Mouse (Mus musculus): ENCODE measurements around the gene Slc39a3.
"Not testable (repeated sequence)": the region's sequence is repeated elsewhere in the genome, so short reads cannot be mapped to it uniquely, and the experiment has no call there.

Slc39a3 gene

DNA sequence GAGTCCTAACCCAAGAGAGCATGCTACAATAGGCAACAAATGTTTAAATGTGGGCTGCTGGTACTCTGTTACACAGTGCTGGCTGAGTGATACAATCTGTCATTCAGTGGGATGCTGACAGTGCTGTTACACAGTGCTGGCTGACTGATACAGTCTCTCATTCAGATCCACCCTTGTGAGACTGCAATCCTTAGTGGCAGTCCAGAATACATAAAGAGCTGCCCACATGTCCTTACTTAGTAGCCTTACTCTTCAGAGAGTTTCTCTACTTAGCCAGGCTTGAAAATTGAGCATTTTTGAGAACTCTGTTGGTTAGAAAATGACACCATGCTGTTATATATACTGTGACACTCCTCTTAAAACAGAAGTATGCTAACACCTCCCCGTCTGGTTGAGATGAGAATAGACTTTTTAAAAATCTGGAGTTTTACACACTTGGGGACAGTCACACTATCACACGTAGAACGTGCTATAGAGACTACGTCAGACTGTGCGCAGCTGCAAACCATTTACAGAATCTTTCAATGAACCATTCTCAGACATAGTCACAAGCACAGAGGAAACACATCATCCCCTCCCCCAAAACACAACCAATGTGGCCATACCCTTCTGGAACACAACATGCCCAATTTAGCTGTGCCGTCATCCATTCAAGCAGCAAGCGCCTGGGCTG lies 31.1 kb downstream of the Slc39a3 start:
- DNase-seq (ENCODE audit: low spot score), result no peak

DNA sequence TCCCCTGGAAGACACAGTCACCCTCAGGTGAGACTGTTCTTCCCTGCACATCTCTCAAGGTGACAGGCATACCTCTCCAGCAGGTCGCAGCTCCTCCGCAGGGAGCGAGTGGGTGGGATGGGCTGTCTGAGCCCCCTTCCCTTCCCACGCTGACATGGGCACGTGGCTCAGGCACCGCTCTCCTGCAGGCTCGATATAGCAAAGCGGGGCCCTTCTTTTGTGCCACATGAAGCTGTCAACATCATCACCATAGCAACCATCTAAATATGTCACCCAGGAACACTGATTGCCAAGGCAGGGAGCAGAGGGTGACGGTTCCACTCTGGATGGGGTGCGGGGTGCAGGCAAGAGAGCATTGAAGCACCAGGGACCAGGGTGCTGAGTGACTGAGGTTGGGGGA lies 36.1 kb downstream of the Slc39a3 start:
- no peak for DNase-seq (ENCODE audit: low spot score)

DNA sequence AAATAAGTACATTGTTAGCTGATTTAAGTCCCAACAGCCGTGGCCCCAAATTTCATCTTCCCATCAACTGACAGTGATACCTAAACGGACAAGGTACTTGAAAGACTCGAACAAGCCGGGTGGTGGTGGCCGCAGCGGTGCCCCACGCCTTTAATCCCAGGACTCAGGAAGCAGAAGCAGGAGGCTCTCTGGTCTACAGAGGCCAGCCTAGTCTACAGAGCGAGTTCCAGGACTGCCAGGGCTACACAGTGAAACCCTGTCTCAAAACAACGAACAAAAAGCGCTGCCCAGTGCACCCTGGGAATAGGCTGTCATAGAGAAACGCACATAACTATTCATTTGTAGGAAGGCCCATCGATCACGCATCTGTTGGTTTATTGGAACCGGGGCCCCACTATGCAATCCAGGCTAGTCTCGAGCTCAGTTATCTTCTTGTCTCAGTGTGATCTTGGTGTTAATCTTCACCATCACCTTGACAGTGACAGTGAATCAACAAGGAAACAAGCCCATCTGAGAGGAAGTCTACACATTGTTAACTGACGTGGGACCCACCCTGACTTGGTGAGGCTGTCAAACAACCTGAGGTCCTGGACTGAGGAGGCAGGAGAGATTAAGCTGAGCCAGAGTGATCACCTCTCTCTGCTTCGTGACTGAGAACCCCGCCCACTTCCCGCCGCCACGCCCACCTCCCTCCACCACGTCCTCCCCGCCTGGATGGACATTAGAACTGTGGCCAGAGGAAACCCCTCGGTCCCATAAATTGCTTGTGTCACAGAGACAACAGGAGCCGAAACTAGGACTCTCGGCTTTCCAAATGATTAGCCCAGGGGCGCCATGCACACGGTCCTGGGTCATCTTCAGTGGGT lies 36.8 kb downstream of the Slc39a3 start:
- DNase-seq (ENCODE audit: low spot score), result no peak

DNA sequence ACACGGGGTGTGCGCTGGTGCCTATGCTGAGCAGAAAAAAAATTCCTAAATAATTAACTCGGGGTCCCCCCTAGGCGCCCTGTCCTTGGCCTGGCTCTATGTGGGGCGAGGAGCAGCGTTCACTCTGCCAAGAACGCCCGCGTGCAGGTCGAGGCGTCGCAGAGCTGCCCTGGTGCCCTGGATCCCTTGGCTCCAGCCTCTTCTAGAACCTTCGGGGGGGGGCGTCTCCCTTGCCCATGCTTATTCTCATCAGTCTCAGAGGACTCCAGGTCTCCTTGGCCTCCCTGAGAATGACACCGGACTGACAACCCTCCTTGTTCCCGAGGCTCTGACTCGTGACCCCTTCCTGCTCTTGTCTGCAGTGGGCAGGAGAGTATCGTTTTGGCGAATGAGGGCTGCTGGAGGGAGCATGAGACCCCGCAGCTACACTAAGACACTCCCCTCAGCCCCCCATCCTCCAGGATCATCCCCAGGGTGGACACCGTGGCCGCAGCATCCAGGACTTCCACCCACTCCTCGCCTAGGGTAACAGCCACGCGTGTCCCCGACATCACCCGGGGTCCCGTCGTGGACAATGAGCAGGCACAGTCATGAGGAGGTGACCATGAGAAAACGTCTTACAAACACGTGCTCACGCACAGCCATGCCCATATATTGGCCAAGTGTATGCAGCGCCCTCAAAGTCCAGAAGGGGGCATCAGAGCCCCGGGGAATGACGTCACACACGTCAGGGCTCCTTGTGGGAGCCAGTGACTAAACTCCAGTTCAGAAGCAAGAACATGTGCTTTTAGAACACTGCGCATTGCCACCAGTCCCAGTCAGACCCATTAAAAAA lies 37.6 kb downstream of the Slc39a3 start:
- DNase-seq (ENCODE audit: low spot score), result peak; percentile 73

DNA sequence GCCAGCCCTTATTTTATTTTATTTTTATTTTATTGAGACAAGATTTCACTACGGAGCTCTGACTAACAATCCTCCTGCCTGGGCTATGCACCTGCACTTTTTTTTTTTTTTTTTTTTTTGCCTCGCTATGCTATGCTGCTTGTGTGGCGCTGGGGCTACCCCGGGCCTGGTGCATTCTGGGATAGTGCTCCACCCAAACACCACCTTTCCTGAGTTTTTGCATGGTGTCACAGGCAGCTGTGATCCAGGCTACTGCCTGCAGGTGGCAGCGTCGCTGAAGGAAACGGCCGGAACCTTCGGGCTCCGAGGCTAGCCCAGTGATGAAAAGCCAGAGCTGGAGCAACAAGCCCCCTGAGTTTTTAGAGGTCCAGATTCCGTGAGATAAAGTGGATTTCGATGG lies 38.4 kb downstream of the Slc39a3 start:
- DNase-seq (ENCODE audit: low spot score), result no peak

DNA sequence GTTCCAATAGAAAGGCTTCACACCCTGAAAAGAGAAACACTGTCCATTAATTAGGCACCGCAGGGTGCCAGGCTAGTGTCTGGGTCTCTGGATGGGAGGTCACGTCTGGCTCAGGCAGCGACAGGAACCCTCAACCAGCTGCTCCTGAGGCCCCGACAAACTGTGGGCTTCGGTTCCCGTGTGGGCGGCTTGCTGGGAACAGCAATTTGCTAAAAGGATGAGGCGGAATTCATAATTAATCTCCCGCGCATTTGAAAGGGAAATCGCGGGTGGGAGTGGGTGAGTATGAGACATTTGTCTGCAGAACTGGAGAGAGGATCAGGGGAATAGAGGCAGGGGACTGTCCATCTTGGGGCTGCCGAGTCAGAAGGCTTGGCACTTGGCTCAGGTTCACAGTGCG lies 39.2 kb downstream of the Slc39a3 start:
- DNase-seq (ENCODE audit: low spot score), result no peak

DNA sequence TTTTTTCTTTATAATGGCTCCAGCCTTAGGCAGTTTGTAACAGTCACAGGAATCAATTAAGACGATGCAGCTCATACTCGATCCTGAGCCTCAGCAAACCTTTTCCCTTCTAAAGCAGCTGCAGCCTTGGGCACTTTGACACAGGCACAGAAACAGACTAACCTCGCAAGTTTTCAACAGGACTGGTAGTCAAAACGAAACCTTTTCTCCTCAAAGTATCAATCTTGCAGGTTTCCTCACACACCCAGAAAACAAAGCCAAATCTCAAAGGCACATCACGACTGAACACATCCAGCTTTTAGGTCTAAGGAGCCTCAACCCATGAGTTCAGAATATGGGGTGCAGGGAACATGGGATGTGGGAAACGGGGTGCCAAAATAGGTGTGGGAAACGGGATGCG lies 39.9 kb downstream of the Slc39a3 start:
- DNase-seq (ENCODE audit: low spot score), result no peak

DNA sequence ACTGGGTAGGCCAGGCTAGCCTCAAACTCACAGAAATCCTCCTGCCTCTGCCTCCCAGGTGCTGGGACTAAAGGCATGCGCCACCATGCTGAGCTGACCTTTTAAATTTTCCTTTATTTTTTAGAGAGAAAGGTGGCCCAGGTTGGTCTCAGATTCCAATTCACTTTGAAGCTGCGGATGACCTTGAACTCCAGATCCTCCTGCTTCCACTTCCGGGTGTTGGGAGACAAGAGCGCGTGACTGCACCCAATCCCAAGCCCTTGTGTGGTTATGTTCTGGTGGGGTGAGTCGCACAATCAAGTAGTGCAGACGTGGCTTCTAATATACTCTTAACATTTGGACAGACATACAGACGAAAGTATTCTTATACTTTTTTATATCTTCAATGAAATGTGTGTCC lies 40.7 kb downstream of the Slc39a3 start:
- no peak for DNase-seq (ENCODE audit: low spot score)

DNA sequence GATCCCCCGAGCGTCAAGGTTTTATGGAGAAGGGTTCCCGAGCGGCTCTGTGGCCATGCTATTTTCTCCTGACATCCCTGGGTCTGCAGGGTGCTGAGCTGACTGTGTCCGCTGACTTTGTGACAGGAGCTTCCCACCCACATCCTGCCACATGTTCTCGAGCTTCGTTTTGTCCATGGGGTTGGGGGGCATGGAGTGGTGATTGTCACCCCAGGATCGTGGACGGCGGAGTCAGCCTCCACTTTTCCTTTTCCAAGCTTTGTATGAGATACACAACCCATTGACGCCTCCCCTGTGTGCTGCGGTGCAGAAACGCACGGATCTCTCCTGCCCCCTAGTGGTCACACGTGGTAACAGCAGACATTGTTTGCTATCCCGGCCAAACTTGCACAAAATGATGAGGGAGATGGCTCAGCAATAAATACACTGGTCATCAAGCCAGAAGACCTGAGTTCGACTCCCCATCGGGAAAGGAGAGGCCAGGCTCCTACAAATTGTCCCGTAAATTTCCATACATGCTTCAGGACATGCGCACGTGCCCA lies 42.1 kb downstream of the Slc39a3 start:
- DNase-seq (ENCODE audit: low spot score), result peak; percentile 55

DNA sequence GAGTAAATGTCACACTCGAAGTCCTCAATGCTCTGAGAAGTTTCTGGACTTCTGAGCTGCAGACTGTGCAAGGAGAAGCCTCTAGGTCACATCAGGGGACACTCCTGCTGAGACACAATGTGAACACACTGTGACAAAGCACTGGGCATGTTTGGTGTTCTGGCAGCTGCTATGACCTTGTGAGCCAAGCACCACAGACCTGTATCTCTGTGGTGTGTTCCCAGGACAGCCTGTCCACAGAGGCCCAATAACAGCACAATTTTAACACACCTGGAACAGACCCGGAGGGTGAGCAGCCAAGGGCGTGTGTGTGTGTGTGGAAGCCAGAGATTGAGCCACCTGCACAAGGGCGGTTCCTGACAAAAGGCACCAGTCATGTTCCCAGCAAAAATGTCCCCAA lies 42.6 kb downstream of the Slc39a3 start:
- no peak for DNase-seq (ENCODE audit: low spot score)

DNA sequence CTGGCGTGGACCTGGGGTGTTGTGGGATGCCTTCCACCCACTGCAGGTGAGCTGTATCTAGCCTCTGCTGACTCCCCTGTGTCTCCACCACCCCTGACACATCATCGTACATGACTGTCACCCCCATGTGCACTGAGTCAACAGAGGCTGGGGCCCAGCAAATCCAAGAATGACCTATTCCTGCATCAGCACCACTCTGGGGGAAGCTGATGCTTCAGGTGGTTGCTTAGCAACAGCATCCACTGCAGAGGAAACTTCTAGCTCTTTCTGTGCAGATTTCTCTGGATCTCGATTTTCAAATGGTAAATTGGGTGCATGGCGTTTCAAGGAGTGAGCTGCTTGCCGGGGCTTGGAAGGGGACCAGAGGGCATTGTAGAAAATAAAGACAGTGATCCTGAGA lies 44.0 kb downstream of the Slc39a3 start:
- no peak for DNase-seq (ENCODE audit: low spot score)

DNA sequence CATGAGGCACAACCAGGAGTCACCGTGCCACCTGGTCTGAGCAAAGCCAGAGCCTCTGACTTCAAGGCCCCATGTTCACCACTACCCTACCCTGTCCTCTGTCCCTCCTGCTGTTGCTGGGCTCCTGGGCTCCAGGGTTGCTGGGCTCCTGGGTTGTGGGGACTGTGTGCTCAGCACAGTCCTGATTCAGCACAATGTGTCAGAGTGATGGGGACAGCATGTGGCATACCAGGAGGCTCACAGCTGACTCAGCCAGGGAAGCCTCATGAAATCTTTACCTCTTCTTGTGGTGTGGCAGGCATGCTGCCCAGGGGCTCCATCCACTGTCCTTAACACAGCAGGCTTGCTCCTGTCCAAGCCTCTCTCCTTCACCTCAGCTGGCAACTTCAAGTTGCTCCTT lies 45.3 kb downstream of the Slc39a3 start:
- DNase-seq (ENCODE audit: low spot score), result no peak

DNA sequence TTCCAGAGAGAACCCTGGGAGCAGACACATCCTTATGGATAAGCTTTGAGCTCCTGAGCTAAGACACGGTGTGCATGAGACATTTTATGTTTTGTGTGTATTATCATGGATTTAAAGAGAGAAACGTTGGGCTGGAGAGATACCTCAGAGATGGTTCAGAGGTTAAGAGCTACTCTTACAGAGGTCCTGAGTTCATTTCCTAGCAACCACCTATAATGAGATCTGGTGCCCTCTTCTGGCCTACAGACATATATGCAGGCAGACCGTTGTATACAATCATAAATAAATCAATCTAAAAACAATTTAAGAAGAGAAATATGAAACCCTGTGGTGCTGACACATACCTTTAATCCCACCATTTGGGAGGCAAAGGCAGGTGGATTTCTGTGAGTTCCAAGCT lies 46.2 kb downstream of the Slc39a3 start:
- DNase-seq (ENCODE audit: low spot score), result no peak

DNA sequence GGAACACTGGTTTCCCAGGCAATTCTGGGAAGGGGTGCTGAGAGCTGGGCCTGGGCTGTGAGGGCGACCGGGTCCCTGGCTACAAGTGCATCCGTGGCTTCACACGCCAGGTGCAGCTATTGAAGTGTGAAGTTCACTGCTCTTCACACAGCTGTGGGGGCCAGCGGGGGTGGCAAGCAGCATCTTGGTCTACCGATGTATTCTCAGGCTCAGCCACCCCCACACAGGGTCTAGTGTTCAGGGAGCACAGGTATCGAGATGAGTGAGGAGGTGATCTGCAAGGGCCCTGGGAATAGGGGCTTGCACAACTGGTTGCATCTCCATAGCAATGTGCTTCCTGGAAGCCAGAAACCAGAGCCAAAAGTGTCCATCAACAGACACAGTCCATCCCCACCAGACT lies 46.8 kb downstream of the Slc39a3 start:
- DNase-seq (ENCODE audit: low spot score), result no peak

DNA sequence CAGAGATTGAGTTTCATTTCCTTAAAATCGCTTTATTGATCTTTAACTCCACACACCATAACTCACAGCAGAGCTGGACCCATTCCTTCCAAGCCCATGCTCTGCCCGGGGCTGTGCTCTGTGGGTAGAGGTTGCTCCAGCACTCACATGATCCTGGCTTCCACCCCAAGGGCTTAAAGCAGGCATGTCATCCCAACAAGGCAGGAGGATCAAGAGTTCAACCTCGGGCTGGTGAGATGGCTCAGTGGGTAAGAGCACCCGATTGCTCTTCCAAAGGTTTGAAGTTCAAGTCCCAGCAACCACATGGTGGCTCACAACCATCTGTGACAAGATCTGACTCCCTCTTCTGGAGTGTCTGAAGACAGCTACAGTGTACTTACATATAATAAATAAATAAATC lies 47.4 kb downstream of the Slc39a3 start:
- not testable (repeated sequence) for DNase-seq (ENCODE audit: low spot score)

DNA sequence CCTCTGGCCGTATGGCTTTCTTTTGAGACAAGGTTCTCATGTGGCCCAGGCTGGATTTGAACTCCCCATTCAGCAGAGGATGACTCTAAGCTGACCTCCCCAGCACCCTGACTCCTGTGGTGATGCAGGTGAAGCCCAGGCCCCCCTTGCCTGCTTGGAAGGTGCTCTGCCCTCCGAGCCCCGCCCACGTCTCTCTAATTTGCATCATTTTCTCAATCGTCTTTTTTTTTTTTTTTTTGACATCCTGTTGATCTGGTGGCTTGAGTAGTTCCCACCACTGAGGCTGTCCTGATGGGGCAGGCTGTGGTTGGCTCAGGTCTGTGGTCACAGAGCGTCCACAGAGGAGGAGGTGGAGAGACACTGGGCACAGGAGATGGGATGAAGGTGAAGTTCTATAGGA lies 47.8 kb downstream of the Slc39a3 start:
- no peak for DNase-seq (ENCODE audit: low spot score)

DNA sequence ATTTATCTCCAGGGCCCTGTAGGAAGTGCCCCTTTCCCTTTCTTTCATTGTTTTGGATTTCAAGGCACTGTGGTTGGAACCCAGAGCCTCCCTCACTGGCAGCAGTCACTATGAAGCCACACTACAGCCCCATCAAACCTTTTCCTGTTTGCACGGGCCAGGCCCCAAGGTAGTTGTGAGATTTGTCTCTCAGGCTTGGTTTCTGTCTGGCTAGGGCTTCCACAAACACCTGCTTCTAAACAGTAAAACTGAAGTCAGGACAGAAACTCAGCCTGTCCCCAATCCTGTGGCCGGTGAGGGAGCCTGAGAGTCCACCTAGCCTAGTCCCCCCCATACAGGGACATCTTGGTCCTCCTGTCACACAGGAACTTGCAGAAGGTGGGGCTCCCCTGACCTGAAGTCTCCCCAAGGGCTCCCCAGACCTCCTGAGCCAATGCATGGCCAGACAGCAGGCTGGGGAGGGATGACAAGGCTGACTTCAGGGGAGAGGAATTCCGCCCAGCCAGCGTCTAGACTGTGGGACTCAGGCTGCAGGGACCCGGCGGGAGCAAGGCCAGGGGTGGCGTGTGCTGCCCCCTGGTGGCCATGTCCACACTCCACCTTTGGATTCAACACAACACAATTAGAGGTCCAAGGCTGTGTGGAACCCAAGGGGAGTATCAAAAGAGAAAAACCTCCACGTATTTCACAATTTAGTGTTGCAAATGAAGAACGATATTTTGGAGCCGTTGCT lies 49.4 kb downstream of the Slc39a3 start:
- DNase-seq (ENCODE audit: low spot score), result peak; percentile 59

DNA sequence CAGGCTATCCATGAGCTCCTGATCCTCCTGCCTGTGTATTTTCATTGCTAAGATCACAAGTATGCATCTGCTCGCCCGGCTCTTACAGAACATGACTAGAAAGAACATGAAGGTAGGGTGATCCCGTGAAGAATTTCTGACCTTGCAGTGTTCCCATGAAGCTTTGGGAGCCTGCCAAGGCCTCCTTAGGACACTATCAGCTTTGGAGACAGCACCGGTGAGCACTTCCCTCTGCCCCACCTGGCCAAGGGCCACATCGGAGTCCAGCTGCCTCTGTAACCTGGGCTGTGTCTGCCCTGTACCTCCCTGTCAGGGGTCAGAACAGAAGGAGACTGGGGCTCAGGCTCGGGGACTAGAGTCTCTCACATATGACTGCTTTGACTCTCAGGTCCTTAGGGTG lies 50.5 kb downstream of the Slc39a3 start:
- DNase-seq (ENCODE audit: low spot score), result no peak

DNA sequence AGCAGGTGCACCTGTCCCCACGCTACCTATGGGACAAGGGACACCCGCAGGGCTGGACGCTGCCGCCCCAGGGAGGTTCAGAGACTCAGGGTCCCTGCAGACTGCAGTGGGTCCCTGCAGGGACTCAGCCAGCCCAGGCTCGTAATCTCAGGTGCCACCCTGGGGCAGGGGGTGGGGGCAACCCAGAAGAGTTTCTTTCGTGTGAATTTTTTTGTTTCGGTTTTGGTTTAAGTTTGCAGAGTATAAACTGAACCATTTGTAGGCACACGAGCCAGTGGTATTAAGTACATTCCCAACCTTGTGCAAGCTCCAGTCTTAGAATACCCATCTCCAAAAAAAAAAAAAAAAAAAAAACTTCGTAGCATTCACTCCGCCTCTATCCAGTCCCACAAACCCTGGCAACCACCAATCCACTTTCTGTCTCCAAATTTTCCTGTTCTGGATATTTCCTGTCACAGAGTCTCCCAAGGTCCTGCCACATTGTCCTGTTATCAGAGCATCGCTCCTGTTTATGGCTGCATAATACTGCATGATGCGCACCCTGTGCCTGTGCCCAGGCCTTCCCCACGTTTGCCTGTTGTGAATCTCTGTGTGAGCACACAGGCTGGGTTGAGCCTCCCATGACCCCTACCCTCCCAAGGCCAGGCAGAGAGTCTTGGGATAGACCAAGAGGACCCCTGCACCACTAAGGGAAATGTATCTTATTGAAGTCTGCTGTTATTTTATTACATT lies 51.1 kb downstream of the Slc39a3 start:
- no peak for DNase-seq (ENCODE audit: low spot score)

DNA sequence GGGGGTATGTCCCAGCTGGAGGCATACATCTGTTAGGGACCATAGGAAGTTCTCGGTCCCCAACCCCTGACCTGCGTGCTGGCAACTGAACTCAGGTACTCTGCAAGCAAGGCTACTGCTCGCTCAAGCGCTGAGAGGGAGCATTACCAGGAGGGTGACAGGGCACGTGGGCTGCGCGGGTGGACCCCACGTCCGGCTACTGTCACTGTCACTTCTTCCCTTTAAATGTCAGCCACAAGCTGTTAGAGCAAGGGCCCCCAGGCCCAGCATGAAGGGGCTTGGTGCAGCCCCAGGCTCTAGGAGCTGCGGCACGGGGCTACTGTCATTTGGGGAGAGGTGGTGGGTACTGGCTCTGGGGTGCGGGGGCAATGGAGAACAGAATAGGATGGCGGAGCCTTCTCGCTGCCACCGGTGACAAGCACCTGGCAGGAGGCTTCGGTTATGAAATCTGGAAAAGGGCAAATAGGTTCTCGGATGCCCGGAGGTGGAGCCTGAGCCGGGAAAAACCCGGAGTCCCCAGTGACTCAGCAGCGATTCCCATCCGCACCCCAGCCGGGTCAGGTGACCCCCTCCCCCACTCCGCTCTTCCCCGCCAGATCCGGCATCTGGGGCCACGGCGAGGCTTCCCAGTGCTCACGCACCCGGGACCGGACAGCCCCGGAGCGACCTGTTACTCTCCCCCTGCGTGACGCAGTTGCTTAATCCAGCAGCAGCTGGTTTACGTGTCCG lies 51.8 kb downstream of the Slc39a3 start:
- no peak for DNase-seq (ENCODE audit: low spot score)
